Mouse (Mus musculus) lung, postnatal 4 days (tissue): ENCODE measurements around the gene Celf1.
"Not testable (repeated sequence)": the region's sequence is repeated elsewhere in the genome, so short reads cannot be mapped to it uniquely, and the experiment has no call there.

ENCODE experiments used
- DNase-seq, 2 experiments: peaks; one replicate each; pipeline ENCODE4 v3.0.0; 2021

Celf1 gene

DNA sequence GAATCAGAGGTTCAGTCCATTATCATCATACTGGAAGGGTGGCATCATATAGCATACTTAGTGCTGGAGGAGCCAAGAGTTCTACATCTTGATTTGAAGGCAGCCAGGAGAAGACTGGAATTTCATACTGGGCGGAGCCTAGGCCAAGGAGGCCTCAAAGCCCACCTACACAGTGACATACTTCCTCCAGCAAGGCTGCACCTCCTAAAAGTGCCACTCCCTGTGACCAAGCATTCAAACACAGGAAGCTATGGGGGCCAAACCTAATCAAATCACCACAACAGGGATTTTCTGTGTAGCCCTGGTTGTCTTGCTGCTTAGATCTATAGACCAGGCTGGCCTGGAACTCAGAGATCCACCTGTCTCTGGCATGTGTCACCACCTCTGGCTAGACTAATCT, 83.8 kb downstream of the Celf1 start:
- no peak for DNase-seq

DNA sequence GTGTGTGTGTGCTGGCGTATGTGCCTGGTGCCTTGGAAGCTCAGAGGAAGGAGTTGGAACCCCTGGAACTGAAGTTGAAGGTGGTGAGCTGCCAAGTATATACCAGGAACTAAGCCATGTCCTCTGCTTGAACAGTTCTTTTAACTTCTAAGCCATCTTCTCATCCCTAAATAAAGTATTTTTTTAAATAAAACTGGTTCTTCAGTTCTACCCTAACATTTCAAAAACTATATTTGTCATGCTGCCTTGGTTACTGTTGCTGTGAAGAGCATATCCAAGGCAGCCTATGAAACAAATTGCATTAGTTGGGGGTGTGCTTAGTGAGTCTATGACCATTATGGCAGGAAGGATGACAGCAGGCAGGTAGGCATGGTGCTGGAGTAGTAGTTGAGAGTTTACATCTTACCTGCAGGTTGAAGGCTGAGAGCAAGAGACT, 84.9 kb downstream of the Celf1 start:
- no peak for DNase-seq

DNA sequence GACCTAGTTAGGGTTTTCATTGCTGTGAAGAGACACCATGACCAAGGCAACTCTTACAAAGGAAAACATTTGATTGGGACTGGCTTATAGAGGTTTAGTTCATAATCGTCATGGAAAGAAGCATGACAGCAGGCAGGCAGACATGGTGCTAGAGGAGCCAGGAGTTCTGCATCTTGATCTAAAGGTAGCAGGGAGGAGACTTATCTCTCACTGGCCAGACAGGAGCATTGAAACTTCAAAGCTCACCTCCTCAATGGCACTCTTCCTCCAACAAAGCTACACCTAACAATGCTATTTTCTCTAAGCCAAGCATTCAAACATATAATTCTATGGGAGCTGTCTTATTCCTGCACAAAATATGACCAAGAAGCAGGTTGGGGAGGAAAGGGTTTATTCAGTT, 86.3 kb downstream of the Celf1 start:
- no peak for DNase-seq

DNA sequence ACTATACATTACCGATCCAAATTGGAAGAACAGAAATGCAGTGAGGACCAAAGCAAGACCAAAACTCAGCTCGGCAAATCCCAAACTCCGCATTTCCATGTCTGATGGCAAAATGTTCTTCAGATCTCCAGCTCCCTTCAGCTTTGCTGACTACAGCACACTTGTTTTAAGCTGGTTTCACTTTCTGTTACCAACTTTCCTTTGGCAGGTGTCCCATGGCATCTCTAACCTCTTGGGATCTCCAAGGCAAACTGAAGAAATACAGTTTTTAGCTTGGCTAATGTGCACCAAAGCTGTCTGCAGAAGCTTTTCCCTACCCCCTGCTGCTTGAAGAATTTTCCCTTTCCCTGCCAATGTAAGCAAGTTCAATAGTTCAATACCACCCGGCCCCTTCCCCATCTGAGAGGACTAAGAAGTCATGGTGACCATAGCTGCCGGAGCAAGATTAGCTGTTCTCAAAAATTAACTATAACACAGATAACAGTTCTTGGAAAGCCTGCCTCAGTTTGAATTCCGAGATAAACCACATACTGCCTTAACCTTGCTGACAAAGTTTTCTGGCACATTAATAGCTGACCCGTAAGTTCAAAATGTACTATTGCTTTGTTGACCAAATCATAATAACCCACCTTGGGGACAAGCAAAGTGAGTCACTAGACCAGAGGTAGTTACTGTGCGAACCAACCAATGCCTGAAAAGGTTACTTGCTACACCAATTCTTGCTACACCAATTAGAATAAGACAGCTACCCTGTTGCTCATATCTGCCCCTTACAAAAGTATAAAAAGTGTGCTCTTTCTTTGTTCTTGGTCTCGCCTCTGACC, 87.4 kb downstream of the Celf1 start:
- no peak for DNase-seq

DNA sequence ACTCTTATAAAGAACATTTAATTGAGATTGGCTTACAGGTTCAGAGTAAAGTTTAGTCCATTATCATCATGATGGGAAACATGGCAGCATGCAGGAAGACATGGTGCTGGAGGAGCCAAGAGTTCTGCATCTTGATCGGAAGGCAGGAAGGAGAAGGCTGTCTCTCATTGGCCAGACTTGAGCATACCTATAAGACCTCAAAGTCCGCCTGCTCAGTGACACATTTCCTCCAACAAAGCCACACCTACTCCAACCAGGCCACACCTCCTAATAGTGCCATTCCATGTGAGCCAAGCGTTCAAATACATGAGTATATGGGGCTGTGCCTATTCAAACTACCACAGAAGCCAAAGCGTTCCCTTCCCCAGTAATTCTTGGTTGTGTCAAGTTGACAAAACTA, 91.0 kb downstream of the Celf1 start:
- DNase-seq: no peak

DNA sequence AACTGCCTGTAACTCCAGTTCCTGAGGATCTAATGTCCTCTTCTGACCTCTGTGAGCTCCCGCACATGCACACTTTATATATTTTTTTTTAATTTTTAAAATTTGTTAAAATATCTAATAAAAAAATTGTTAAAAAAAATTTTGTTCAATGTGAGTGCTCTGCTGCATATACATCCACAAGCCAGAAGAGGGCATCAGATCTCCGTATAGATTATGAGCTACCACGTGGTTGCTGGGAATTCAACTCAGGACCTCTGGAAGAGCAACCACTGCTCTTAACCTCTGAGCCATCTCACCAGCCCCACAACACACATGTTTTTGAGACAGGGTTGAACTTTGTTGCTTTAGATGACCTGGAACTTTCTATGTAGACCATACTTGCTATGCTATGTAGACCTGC, 92.8 kb downstream of the Celf1 start:
- DNase-seq: no peak

DNA sequence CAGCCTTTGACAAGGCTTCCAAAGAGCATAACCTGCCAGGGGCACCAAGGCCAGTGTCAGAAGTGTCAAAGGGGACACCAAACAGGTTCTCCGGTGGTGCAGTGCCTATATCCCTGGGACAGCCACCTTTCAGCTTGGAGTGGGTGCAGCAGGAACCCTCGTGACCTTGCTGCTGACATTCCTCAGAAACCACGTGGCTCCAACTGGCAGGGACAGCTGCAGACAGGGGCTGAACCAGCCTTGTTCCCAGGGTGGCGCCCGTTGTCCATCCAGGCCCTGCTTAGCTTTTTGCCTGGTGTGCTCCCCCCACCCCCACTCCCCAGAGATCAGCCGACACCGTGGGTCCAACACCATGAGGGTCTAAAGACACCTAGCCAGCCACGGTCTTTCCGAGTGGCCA, 95.2 kb downstream of the Celf1 start, which contains the start of gene Rapsn:
Gene Rapsn (plus strand): TSS at position 236 of the 400 bp plus-strand sequence.
- peak; percentile 30 to 57 for DNase-seq

DNA sequence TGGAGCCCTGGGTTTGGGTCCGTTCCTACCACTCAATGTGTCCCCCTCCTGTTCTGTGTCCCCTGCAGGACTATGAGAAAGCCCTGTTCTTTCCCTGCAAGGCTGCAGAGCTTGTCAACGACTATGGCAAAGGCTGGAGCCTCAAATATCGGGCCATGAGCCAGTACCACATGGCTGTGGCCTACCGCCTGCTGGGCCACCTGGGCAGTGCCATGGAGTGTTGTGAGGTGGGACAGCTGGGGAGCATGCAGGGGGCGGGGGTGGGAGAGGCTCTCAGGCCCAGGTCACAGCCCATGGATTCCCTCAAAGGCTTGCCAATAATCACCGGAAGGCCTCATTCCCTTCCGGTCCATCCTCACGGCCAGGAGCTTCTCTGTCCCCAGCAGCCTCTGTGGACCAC, 101.6 kb downstream of the Celf1 start:
- DNase-seq: no peak

DNA sequence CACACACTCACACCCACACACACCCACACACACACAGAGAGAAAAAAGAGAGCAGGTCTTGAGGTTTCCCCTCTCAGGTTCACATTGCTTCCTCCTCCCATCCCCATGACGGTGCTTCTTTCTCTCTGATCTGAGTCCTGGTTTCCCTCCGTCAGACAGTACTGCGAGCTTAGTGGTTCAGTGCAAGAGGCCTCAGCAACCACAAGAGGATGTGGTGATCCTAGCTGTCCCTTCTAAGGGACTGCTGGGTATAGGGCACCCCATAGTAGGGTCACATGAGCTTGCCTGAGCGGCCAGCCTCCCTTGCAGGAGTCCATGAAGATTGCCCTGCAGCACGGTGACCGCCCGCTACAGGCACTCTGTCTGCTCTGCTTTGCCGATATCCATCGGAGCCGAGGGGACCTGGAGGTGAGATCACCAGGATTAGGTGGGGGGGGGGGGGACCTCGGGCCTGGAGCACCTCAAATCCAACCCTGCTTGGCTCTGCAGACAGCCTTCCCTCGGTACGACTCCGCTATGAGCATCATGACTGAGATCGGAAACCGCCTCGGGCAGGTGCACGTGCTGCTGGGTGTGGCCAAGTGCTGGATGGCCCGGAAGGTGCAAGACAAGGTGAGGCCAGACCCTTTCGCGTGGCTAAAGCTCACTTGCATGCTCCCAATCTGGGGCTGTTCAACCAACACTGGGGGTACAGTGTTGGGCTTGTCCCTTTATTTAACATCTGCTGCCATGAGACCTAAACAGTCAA, 102.6 kb downstream of the Celf1 start:
- no peak for DNase-seq

DNA sequence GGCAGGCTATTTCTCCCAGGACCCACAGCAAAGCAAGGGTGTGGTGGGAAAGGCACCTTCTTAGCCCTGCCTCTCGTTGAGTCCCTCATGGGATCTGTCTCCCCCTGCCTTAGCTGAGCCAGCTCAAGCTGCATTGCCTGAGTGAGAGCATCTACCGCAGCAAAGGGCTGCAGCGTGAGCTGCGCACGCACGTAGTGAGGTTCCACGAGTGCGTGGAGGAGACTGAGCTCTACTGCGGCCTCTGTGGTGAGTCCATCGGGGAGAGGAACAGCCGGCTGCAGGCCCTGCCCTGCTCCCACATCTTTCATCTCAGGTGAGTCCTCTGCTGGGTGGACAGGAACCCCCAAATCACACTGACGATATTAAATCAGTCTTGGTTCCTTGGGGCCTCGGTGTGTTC, 104.5 kb downstream of the Celf1 start:
- no peak for DNase-seq

DNA sequence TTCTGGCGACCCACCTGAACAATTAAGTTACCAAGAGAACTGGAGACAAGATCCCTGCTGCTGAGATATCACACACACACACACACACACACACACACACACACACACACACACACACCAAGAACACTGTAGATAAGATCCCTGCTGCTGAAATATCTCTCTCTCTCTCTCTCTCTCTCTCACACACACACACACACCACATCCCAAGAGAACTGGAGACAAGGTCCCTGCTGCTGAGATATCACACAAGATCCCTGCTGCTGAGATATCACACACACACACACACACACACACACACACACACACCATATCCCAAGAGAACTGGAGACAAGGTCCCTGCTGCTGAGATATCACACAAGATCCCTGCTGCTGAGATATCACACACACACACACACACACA, 105.6 kb downstream of the Celf1 start:
- not testable (repeated sequence) for DNase-seq

DNA sequence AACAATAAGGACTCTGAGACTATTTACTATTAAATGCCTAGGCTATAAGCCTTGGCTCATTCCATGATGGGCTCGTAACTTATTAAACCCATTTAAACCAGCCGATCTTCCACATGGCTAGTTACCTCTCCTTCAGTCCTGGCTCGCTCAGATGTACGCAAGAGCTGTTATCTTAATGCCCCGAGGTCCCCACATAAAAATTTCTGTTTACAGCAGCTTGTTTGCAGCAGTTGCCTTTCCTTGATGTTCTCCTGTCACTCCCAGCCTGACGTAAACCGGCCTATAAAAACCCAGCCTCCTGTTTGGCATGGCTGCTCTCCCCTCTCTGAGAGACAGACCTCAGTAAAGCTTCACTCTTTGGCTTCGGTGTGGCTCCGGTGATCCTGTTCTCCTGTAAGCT, 107.2 kb downstream of the Celf1 start:
- no peak for DNase-seq

DNA sequence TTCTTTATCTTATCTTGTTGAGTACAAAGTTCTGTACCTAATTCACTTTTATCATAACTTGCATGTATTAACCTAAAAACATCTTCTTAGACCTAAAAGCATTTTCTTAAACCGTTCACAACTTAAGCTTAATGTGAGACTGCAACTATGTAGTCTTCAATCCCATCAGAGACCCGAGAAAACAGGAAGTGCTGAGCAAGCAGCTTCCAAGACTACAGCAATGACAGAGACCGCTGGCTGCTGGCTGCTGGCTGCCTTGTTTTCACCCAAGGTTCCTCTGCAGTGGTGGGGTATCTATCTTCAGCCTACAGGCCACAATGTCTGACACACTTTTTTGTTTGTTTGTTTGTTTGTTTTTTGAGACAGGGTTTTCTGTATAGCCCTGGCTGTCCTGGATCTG, 111.7 kb downstream of the Celf1 start:
- DNase-seq: no peak

DNA sequence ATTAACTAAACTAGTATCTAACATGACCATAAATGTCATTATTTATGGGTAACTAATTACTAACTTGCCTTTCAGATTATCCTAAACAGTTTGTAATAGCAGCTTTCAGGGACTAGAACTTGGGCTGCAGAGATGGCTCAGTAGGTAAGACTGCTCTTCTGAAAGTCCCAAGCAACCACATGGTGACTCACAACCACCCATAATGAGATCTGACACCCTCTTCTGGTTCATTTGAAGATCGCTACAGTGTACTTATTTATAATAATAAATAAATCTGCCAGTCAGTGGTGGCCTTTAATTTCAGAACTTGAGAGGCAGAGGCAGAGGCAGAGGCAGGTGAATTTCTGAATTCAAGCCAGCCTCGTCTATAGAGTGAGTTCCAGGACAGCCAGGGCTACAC, 112.6 kb downstream of the Celf1 start:
- no peak for DNase-seq

DNA sequence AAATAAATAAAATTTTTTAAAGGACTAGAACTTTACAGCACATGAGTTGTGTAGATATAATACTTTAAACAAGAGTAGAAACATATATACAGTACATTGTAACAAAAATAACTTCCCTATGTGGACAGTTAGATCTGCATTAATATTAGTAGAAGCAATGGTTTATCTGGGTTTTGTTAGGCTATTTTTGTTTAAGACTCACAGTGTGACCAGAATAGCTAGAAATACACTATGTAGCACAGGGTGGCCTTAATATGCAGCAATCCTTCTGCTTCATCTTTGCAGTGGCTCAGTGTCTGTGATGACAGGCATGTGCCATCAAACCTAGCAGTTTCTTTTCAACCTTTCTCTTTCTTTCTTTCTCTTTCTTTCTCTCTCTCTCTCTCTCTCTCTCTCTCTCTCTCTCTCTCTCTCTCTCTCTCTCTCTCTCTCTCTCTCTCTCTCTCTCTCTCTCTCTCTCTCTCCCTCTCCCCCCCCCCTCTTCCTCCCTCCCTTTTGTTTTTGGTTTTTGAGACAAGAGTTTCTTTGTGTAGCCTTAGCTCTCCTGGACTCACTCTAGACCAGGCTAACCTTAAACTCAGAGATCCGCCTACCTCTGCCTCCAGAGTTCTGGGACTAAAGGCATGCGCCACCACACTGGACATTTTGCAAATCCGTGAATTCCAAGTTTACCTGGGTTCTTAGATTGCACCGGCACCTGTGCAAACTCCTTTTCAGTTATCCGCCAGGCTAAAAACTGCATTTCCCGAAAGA, 113.2 kb downstream of the Celf1 start:
- DNase-seq: no peak

DNA sequence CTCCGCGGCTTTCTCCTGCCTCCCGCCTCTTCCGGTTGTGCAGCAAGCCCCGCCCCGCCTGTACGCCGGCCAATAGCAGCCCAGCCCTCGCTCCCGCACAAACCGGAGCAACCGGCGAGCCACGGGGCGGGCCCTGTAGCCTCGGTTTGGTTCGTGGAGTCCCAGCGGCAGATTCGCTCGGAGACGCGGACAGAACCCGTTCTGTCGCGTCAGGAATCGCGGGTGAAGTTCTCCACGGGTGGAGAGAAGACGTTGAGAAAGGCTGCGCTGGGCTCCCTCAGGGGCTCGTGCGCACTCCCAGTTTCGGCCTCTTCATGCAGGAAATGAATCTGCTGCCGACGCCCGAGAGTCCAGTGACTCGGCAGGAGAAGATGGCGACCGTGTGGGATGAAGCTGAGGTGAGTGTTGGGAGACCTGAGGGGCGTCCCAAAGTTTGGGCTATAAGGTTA, 113.8 kb downstream of the Celf1 start, which contains the start of gene Psmc3:
Gene Psmc3 (plus strand): TSS at position 76 of the 449 bp plus-strand sequence.
- DNase-seq: peak; percentile 98

DNA sequence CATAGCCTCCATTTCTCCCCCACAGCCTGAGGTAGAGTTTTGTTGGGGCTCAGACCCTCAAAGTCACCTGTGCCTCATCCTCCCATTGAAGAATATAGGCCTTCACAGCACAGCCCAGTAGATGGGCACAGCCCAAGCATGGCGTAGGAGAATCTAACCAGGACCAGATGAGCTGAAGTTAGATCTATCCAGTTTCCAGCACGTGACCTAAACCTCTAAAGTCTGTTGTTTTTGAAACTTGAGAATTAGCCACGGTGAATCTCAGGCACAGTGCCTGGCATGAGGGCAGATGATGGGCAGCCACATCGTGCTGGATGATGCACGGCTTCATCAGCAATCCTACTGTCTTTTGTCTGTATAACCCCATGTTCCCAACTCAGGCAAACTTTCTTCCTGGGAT, 118.3 kb downstream of the Celf1 start:
- no peak for DNase-seq

DNA sequence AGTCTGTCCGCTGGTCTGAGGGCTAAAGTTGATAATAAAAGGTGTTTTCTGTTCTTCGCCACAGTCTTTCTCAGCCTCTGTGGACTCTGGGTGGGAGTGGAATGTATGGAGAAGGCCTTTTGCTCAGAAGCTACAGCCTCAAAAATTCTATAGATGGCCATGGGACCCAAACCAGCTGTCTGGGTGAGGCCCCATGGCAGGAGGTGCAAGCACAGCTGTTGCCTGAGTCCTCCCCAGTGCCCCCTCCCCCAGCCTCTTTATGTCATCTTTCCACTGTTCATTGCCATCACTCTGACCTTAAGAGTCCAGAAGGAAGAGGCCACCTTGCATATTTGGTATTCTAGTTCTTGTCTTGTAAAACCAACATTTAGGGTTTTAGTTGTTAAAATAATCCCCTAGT, 119.2 kb downstream of the Celf1 start:
- DNase-seq: no peak

DNA sequence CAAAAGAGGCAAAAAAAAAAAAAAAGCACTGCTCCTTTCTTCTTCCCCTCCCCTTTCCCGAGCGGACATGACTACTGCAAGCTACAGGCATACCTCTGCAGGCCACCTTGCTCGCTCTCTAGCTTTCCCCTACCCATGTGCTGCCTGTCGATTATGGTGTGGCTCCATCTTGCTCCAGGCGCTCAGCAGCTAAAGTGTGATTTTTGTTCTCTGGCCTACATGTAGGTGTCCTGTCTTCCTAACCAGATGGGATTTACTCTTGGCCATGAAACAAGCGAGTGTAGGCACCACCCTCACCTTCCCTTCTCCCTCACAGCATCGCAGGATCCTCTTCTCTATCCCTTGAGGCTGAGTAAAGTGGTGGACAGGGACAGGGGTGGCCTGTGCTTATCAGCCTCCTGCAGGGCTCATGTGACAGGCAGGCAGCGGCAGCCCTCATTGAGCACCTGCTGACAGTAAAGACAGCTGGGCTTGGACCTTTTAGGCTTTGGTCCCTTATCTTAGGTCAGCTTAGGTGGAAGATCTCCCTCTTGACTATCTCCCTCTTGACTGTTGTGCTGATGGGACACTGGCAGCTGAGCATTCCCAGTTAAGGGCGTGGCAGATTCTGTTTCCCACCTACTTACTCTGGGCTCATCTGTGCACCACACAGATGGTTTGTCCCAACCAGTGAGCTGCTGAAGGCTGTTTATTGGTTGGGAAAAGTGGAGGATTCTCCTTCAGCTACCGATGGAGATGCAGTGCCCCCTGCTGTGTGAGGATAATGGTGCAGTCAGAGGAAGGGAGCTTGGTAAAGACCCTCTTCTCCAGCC, 120.6 kb downstream of the Celf1 start:
- DNase-seq: peak in 1 of 2 experiments; percentile 58

DNA sequence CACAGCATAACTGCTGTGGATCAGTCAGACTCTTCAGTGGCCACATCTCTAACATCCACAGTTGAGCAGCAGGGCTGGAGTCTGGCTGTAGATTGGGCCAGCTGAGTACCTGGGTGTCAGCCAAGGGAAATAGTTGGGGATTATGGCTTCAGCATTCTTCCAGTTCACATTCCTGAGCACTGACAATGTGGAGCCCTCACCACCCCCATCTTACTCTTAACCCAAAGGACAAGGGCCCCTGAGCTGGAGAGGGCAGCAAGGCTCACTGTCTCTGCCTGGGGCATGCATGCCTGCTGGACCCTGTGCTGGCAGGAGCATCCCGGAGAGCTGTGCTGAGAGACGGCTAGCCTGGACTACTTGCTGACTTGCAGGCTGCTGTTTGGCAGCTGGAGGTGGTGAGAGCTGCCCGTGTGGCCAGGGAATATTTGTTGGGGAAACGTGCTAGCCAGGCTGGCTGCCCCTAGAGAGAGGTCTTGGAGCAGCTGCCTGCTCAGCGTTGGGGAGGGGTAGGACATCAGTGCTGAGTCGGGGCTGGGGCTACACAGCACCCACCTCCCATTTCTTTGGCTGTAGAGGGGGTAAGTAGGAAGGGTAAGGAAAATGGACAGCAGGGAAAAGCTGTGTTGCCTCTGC, 121.8 kb downstream of the Celf1 start:
- peak; percentile 49 to 72 for DNase-seq

DNA sequence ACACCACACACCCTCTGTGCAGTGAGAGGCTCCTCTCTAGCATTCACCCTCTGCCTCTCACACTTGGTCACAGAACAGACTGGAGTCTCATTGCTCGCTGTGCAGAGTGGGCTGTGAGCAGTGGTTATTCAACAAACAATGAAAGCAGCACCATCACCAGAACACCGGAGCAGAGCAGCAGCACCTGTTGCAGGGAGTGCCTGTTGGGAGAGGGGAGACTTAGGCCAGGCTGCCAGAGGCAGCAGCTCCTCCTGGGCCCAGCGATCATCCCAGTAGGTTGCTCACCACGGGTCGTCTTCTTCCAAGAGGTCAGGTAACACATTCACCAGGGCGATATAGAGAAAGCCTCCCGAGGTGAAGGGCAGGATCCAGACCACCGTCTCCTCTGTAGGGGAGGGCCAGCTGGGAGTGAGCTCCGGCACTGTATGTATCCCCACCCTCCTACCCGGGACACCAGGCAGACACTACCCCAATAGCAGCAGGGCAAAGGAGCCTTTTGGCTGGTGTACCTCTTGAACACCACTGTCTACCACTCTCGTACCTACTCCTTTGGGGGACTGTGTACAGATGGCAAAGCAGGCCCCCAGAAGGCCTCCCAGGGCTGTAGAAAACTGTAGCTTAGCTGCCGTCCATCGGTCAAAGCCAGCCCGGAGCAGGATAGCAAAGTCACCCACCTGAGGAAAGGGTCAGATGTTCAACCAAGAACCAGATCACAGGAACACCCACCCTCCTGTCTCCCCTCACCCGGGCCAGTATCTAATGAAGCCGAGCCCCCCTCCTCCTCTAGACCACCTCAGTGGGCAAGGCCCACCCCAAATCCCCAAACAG, 122.8 kb downstream of the Celf1 start:
- DNase-seq: no peak
